Mouse (Mus musculus) thymus, adult 18-20 months (tissue): ENCODE results near the gene Rhbdf1.
A peak's percentile ranks its signal among the peaks of the same experiment; 100 is the strongest.

Experiments used
- DNase-seq, 2 experiments: peaks; one replicate each; pipeline ENCODE4 v3.0.0; 2022; ENCODE audit warnings: mixed read lengths in 2 of 2

Rhbdf1 gene

GRCm38 (mm10) chr11:32221951-32222409, at the start of gene Rhbdf1:
Gene Rhbdf1 (minus strand): TSS chr11:32222300.
- DNase-seq: no peak

- DNase-seq: no peak
These were observed 49.1 kb upstream of the Rhbdf1 start for GRCm38 (mm10) chr11:32271178-32271577.

- DNase-seq: no peak
These were observed 46.9 kb upstream of the Rhbdf1 start for GRCm38 (mm10) chr11:32268952-32269351.

GRCm38 (mm10) chr11:32267964-32268363, 45.9 kb upstream of the Rhbdf1 start:
- DNase-seq: no peak

GRCm38 (mm10) chr11:32267188-32267884, 45.2 kb upstream of the Rhbdf1 start, which contains the start of gene Nprl3:
Gene Nprl3 (minus strand): TSS chr11:32267707.
- DNase-seq: peak; percentile 93

- DNase-seq: no peak
These were observed 44.7 kb upstream of the Rhbdf1 start for GRCm38 (mm10) chr11:32266776-32267175.

GRCm38 (mm10) chr11:32266194-32266593, 44.1 kb upstream of the Rhbdf1 start:
- no peak for DNase-seq

GRCm38 (mm10) chr11:32265117-32265738, 43.1 kb upstream of the Rhbdf1 start:
- DNase-seq: no peak

GRCm38 (mm10) chr11:32262674-32263415, 40.7 kb upstream of the Rhbdf1 start:
- no peak for DNase-seq

- DNase-seq: no peak
These were observed 34.5 kb upstream of the Rhbdf1 start for GRCm38 (mm10) chr11:32256566-32256965.

GRCm38 (mm10) chr11:32256146-32256545, 34.0 kb upstream of the Rhbdf1 start:
- no peak for DNase-seq

GRCm38 (mm10) chr11:32253121-32253520, 31.0 kb upstream of the Rhbdf1 start:
- no peak for DNase-seq

GRCm38 (mm10) chr11:32250880-32251763, 29.0 kb upstream of the Rhbdf1 start:
- no peak for DNase-seq

- no peak for DNase-seq
These were observed 26.2 kb upstream of the Rhbdf1 start for GRCm38 (mm10) chr11:32248350-32248749.

- DNase-seq: no peak
These were observed 25.0 kb upstream of the Rhbdf1 start for GRCm38 (mm10) chr11:32247068-32247467.

- DNase-seq: no peak
These were observed 23.5 kb upstream of the Rhbdf1 start for GRCm38 (mm10) chr11:32245614-32246013.

GRCm38 (mm10) chr11:32244617-32245016, 22.5 kb upstream of the Rhbdf1 start:
- no peak for DNase-seq

GRCm38 (mm10) chr11:32244064-32244463, 22.0 kb upstream of the Rhbdf1 start:
- DNase-seq: no peak

GRCm38 (mm10) chr11:32243205-32243955, 21.3 kb upstream of the Rhbdf1 start:
- no peak for DNase-seq

- no peak for DNase-seq
These were observed 20.1 kb upstream of the Rhbdf1 start for GRCm38 (mm10) chr11:32242209-32242608.

GRCm38 (mm10) chr11:32241391-32241790, 19.3 kb upstream of the Rhbdf1 start:
- DNase-seq: no peak
